Mouse (Mus musculus) adipocyte (in vitro differentiated cells): ENCODE measurements around the gene Hook2.

Source experiments
- DNase-seq: peaks from one replicate; pipeline ENCODE4 v3.0.0-alpha.2; 2016; ENCODE audit warnings: low spot score

The Hook2 gene

DNA sequence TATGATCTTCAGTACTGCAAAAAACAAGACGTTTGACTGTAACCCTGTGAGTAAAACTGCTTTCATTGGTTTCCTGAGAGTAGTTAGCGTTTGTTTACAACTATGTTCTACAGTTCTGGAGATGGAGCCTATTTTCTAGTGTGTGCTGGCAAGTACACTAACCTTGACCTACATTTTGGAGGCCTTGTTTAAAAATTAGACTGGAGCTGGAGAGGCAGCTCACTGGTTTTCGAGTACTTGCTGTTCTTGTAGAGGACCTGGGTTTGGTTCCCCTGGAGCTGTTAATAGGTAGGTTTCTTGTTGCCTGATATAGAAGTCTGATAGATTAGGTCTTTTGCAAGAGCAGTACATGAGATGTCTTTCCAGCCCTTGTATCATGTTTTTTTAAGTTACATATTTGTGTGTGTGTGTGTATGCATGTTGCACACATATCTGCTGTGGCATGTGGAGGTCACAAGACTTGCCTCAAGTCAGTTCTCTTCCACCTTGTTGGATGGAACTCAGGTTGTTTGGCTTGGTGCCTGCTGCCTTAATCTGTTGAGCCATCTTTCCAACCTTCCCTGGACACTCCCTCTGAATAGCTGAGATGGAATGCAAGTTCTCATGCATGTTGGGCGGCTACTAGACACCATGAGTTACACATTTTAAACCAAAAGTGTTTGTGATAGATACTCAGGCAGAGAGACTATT, 42.4 kb downstream of the Hook2 start:
- peak; percentile 42 for DNase-seq

- DNase-seq: no peak
Measured at GRCm38 (mm10) chr8:85033867-85034266, 43.5 kb downstream of the Hook2 start.

DNA sequence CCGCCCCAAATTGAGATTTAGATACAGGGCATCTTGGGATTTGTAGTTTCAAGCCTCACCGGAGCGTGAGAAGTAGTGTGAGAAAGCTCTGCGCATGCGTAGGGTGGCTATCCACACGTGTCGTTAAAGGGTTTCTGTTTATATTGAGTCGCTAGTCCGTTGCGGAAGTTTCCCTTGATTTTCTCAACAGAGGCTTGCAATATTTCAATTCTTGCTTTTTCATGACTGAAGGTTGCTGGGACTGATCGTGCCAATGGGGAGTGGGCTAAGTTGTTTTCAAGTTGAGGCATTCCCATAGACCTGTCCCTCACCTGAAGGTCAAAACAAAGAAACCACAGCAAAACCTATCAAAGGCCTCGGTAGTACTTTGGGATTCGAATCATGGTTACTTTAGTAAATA, 44.4 kb downstream of the Hook2 start:
- DNase-seq: no peak

DNA sequence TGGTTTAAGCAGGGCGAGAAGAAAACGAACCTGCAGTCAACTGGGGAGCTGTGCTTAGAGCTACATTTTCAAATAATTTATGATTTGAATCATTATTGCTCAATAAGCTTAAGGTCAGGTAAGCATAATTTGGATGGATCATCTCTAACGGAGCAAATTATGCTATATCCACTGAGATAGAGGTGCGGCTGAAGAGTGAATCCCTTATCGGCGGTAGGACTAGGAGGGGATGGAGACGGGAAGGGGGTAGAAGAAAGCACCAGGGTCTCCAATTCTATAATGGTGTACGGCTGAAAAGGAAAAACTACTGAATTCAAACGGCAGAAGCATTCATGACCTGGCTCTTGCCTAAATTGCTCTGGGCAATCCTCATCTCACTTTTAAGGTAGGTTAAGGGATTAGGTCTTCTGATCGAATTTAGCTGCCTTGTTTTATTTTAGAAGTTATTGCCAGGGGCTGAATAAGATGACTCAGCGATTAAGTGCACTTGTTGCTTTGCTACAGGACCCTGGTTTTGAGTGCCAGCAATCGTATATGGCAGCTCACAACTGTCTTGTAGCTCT, 44.8 kb downstream of the Hook2 start:
- no peak for DNase-seq

- peak; percentile 78 for DNase-seq
Measured at GRCm38 (mm10) chr8:85035728-85036310, 45.4 kb downstream of the Hook2 start.

- DNase-seq: no peak
Measured at GRCm38 (mm10) chr8:85036381-85036717, 45.9 kb downstream of the Hook2 start.

DNA sequence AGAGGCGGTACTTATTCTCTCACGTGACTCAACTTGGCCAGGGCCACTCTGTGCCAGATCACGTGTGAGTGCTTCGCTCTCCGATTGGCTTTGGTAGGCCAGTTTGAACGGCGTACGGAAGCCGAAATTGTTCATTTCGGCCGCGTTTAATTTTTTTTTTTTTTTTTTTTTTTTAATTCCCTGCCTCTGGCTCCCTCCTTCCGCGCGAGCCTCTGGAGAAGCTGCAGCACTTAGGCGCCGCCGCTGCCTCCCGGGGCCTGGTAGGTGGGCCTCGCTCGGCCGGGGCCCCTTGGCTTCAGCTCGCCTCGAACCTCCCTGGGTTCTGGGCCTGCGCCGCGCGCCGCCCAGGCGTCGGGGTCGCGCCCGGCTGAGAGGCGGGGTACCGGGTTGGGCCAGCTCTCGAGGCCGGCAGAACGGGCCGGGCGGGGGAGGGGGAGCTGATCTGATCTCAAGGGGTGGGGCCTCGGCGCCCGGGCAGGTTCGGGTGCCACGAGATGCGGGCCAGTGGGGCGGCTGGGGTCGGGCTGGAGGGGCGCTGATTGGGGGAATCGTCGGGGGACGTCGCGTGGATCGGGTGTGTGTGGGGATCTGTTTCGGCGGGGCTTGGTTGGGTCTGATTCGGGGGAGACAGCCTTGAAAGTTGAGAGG, 46.4 kb downstream of the Hook2 start, which contains the start of gene Tnpo2:
TSS of gene Tnpo2 (plus strand) at position 198 of the 648 bp plus-strand sequence.
- peak; percentile 100 for DNase-seq

DNA sequence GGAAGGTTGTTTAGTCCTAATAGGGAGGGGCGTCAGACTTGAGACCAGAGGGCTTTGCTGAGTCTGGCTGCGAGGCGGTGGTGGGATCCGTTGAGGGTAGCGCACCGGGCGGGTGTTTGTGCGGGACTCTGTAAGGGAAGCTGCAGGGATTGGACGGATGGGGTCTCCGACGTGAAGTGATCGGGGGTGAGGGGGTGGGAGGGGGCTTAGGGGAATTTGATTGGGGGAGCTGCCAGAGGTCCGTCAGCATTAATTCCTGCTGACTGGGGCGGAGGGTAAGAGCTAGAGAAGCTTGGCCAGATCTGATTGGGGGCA, 46.9 kb downstream of the Hook2 start:
- no peak for DNase-seq

- DNase-seq: peak; percentile 66
Measured at GRCm38 (mm10) chr8:85037681-85038531, 47.5 kb downstream of the Hook2 start.

DNA sequence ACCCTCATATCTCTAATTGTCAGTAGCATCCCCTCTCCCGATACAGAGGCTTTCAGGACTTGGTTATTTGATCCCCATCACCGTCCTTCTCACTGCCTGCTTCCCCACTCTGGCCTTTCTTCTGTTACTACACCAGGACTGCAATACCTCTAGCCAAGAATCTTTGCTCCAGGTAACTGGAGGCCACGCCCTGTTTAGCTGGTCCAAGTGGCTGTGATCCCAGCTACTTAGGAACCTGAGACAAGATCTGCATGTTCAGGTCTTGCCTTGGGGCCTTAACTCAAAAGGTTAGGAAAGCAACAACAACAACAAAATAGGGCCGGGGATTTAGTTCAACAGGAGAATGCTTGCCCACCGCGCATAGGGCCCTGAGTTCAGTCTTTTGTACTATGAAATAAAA, 53.2 kb downstream of the Hook2 start:
- DNase-seq: no peak
